Mouse (Mus musculus) 3T3-L1 (cell line): ENCODE measurements around the gene Gprin2.

Experiments used
- DNase-seq: peaks from one replicate; pipeline ENCODE4 v3.0.0-alpha.2; 2015; ENCODE audit warnings: low read depth, low spot score

Gprin2 gene

GRCm38 (mm10) chr14:34207996-34208395 lies 6.5 kb upstream of the Gprin2 start:
- DNase-seq: no peak

GRCm38 (mm10) chr14:34200738-34201230 lies 669 bp downstream of the Gprin2 start:
- DNase-seq: no peak

GRCm38 (mm10) chr14:34196706-34197105 lies 4.7 kb downstream of the Gprin2 start:
- no peak for DNase-seq

GRCm38 (mm10) chr14:34195466-34195865 lies 6.0 kb downstream of the Gprin2 start:
- DNase-seq: no peak

- DNase-seq: no peak
These were observed 7.6 kb downstream of the Gprin2 start for GRCm38 (mm10) chr14:34193879-34194278.

GRCm38 (mm10) chr14:34190361-34190760 lies 11.1 kb downstream of the Gprin2 start:
- peak; percentile 11 for DNase-seq

- DNase-seq: peak; percentile 30
These were observed 12.8 kb downstream of the Gprin2 start for GRCm38 (mm10) chr14:34188629-34189028.

- no peak for DNase-seq
These were observed 18.4 kb downstream of the Gprin2 start for GRCm38 (mm10) chr14:34183101-34183500.

- DNase-seq: no peak
These were observed 22.1 kb downstream of the Gprin2 start for GRCm38 (mm10) chr14:34179351-34179750.

- DNase-seq: no peak
These were observed 30.3 kb downstream of the Gprin2 start for GRCm38 (mm10) chr14:34171107-34171506.

- DNase-seq: no peak
These were observed 45.7 kb downstream of the Gprin2 start for GRCm38 (mm10) chr14:34155752-34156151.

GRCm38 (mm10) chr14:34154601-34155337 lies 46.7 kb downstream of the Gprin2 start:
- peak; percentile 77 for DNase-seq

- DNase-seq: no peak
These were observed 49.1 kb downstream of the Gprin2 start, which contains the start of gene Npy4r for GRCm38 (mm10) chr14:34152342-34152741. Npy4r (minus strand) TSS chr14:34152489.

- DNase-seq: peak; percentile 64
These were observed 58.5 kb downstream of the Gprin2 start for GRCm38 (mm10) chr14:34142915-34143314.

GRCm38 (mm10) chr14:34142316-34142715 lies 59.1 kb downstream of the Gprin2 start:
- peak; percentile 68 for DNase-seq

- no peak for DNase-seq
These were observed 61.5 kb downstream of the Gprin2 start for GRCm38 (mm10) chr14:34139671-34140664.
